Mouse (Mus musculus) heart, embryonic 15.5 days (tissue): ENCODE results near the gene Slc23a4. TPM values are rescaled to one million over a fixed set of nuclear protein-coding genes. Genes with fewer than 3 reads are reported as not detected.

Source experiments
- ATAC-seq: fragments of 200-750 bp; cut with Nextera tagmentation; replicated peaks from 2 replicates; pipeline ENCODE4 v1.8.0; 2017; ENCODE audit warnings: low read depth, moderate TSS enrichment; ENCODE audit not compliant: insufficient number of reproducible peaks, insufficient read depth, low FRiP score
- H3K27ac ChIP-seq: fragments of 300-500 bp; sonication (generic); 2 replicates; pipeline ENCODE4 v1.5.1; 2015; ENCODE audit warnings: mild to moderate bottlenecking, inconsistent platforms
- H3K27me3 ChIP-seq: fragments of 300-500 bp; sonication (generic); 2 replicates; pipeline ENCODE4 v1.6.1; 2015; ENCODE audit warnings: inconsistent platforms
- H3K36me3 ChIP-seq: fragments of 300-500 bp; sonication (generic); 2 replicates; pipeline ENCODE4 v1.6.1; 2015; ENCODE audit warnings: mild to moderate bottlenecking, inconsistent platforms
- H3K4me1 ChIP-seq: fragments of 300-500 bp; sonication (generic); replicated peaks from 2 replicates; pipeline ENCODE4 v1.6.1; 2015; ENCODE audit warnings: inconsistent platforms
- H3K4me2 ChIP-seq: fragments of 300-500 bp; sonication (generic); 2 replicates; pipeline ENCODE4 v1.6.1; 2015; ENCODE audit warnings: inconsistent platforms, mild to moderate bottlenecking, moderate library complexity
- H3K4me3 ChIP-seq: fragments of 300-500 bp; sonication (generic); 2 replicates; pipeline ENCODE4 v1.5.1; 2015; ENCODE audit warnings: mild to moderate bottlenecking, inconsistent platforms
- H3K9ac ChIP-seq: fragments of 300-500 bp; sonication (generic); 2 replicates; pipeline ENCODE4 v1.6.1; 2015; ENCODE audit warnings: mild to moderate bottlenecking, inconsistent platforms
- H3K9me3 ChIP-seq: fragments of 300-500 bp; sonication (generic); replicated peaks from 2 replicates; pipeline ENCODE4 v1.6.1; 2016; ENCODE audit warnings: inconsistent platforms
- WGBS: fragments of 180-500 bp; shearing (Covaris S2); methylation state at CpG from one replicate; pipeline ENCODE4 v1.1.7; 2015; ENCODE audit warnings: mixed read lengths; 5-methylcytosine and 5-hydroxymethylcytosine counted together
- polyA plus RNA-seq: library from polyadenylated mRNA; unstranded; fragments of >200 nt; fragmentation: Nextera tagmentation; extraction: Ambion mirVana; gene quantifications from 2 replicates; pipeline ENCODE4 v1.2.1, GENCODE M21; 2015

The Slc23a4 gene
- polyA plus RNA-seq, 1 experiment from 2014 or later: 0.25 TPM

DNA sequence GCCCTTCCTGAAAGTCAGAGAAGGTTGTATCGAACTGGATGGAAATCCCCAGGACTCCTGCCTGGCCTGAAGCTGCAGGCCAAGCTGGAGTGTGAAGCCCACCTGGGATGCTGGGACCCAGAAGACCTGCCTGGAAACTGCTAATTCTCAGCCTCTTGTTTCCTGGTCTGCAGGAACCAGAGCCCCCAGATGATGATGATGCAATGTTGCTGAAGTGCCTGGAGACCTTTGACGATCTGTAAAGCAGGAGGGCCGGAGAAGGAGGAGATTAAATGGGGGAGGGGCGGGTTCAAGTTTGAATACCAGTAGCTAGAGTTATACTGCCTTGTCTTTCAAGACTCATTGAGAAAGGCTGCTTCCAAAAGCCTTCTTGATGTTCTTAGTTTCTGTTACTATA lies 49.3 kb downstream of the Slc23a4 start:
- Histone ChIP-seq H3K4me3 (no peak overlapping the region), H3K4me2 (no peak overlapping the region), H3K9ac (no peak overlapping the region), H3K27me3 (no peaks in the 10 kb centered on the region), H3K36me3 (no peaks in the 10 kb centered on the region), H3K27ac (no peak overlapping the region), H3K4me1 (no peaks in the 10 kb centered on the region), H3K9me3 (no peaks in the 10 kb centered on the region)
- 34% methylated on average over 4 of the region's 4 CpGs for WGBS
- no peak for ATAC-seq

DNA sequence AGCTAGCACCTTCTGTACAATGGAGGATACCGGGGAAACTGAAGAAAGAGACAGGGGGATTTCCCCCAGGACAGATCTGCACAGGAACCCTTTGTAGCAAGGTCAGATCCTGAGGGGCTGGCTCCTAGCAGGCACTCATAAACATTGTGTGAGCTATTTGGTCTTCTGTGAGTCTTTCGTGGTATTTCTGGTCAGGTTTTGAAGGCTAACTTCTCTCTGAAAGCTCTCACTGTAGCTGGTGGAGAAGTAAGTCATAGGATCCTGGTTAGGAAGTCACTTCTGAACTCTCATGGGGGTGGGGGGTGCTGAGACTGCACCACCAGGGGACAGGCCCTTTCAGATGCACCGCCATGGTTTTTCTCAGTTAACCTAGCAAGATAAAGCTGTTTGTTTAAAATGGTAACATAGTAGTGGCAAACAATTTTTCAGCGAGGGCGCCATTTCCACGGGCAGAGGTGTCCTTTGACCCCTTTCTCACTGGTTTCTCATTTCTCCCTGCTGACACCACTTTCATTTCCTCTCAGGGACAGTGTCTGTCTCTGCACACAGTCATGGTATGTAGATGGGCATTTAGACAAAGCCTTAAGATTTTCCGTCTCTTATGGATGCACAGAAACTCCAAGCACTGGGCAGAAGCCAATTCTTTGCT lies 49.8 kb downstream of the Slc23a4 start:
- no peak for ATAC-seq
- Histone ChIP-seq H3K4me1 (no peaks in the 10 kb centered on the region), H3K4me2 (no peak overlapping the region), H3K4me3 (no peak overlapping the region), H3K27ac (no peak overlapping the region), H3K9ac (no peak overlapping the region), H3K9me3 (no peaks in the 10 kb centered on the region), H3K27me3 (no peaks in the 10 kb centered on the region), H3K36me3 (no peaks in the 10 kb centered on the region)
- 64% methylated on average over 7 of the region's 7 CpGs for WGBS

- Histone ChIP-seq H3K27me3 (no peaks in the 10 kb centered on the region), H3K9ac (no peak overlapping the region), H3K4me1 (no peaks in the 10 kb centered on the region), H3K9me3 (no peaks in the 10 kb centered on the region), H3K36me3 (no peaks in the 10 kb centered on the region), H3K4me3 (no peak overlapping the region), H3K27ac (no peak overlapping the region), H3K4me2 (no peak overlapping the region)
- WGBS: 62% methylated on average over 5 of the region's 5 CpGs
- no peak for ATAC-seq
Measured at GRCm38 (mm10) chr6:34936743-34937142, 51.5 kb downstream of the Slc23a4 start.

DNA sequence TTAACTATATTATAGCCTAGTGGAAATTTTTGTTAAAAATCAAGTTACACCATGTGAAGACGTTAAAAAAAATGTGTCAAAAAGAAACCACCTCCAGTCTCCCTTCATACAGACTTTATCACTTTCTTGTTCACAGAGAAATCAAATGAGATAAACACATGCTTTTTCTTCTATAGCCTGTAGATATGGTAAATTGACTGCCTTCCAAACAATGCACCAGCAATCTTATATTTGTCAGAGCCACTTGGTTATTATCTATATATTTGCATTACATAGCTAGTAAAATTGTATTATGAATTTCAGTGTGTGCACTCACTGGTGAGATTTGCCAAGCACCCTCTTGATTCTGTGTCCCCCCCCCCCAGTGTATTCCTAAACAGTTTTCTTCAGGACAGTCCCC lies 55.6 kb downstream of the Slc23a4 start:
- Histone ChIP-seq H3K4me3 (no peak overlapping the region), H3K9ac (no peak overlapping the region), H3K36me3 (no peaks in the 10 kb centered on the region), H3K9me3 (no peaks in the 10 kb centered on the region), H3K4me2 (no peak overlapping the region), H3K27ac (no peak overlapping the region), H3K4me1 (no peaks in the 10 kb centered on the region), H3K27me3 (no peaks in the 10 kb centered on the region)
- WGBS: 75% methylated on average over 1 of the region's 1 CpGs
- ATAC-seq: no peak

DNA sequence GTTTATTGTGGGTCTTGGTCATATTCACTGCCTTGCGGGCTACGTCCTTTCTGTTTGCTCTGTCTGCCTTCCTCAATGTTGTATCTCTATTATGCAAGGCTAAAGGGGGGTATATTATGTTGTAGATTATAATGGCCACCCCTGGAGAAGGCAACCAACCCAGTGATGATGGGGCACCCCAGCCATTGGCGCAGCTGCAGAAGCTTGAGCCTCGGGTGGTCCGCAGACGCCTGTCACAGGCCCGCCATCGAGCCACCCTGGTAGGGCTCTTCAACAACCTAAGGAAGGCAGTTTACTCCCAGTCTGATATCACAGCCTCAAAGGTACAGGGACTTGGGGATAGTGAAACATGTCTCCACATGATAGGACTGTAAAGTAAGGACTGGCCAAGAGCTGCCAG lies 60.6 kb downstream of the Slc23a4 start:
- H3K27me3 ChIP-seq: no peaks in the 10 kb centered on the region
- no peak overlapping the region for H3K27ac ChIP-seq
- no peak overlapping the region for H3K4me3 ChIP-seq
- no peak overlapping the region for H3K9ac ChIP-seq
- H3K4me1 ChIP-seq: no peaks in the 10 kb centered on the region; the same call in 1 of the 2 replicates
- no peaks in the 10 kb centered on the region for H3K9me3 ChIP-seq
- no peak overlapping the region for H3K4me2 ChIP-seq
- no peaks in the 10 kb centered on the region for H3K36me3 ChIP-seq
- WGBS: 93% methylated on average over 8 of the region's 8 CpGs
- no peak for ATAC-seq

DNA sequence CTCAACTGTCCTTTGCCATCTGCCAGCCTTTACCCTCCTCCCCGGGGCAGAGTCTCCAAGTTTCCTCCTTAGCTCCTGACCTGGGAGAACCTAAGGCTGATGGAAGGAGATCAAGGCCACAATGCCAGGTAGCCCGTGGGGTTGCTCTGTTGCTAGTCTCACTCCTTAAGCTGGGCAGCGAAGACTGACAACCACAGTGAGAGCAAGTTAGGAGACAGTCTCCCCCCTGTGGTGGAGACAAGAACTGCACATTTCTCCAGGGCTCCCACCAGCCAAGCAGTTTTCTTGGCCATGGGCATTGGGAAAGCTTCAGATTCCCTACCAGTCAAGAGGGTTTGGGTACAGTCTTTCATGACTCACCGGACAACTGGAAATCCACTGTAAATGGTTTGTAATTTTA lies 61.0 kb downstream of the Slc23a4 start:
- 37% methylated on average over 4 of the region's 4 CpGs for WGBS
- Histone ChIP-seq H3K4me1 (no peaks in the 10 kb centered on the region; the same call in 1 of the 2 replicates), H3K36me3 (no peaks in the 10 kb centered on the region), H3K27me3 (no peaks in the 10 kb centered on the region), H3K4me2 (no peak overlapping the region), H3K4me3 (no peak overlapping the region), H3K9me3 (no peaks in the 10 kb centered on the region), H3K27ac (no peak overlapping the region), H3K9ac (no peak overlapping the region)
- no peak for ATAC-seq

DNA sequence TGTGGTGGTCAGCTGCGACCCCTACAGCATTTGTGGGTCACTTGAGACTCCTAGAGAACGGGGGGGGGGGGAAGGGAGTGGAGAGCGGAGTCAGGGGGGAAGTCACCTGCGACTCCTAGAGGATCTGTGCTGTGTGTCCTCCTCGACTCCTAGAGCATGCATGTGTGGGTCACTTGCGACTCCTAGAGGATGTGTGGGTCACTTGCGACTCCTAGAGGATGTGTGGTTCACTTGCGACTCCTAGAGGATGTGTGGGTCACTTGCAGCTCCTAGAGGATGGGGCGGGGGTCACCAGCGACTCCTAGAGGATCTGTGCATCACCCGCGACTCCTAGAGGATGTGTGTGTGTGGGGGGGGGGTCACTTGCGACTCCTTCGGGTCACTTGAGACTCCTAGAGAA lies 66.3 kb downstream of the Slc23a4 start:
- 42% methylated on average over 14 of the region's 14 CpGs for WGBS

GRCm38 (mm10) chr6:34920631-34921030 lies 67.6 kb downstream of the Slc23a4 start:
- H3K4me3 ChIP-seq: no peak overlapping the region
- H3K27ac ChIP-seq: no peak overlapping the region
- no peak for ATAC-seq
- H3K27me3 ChIP-seq: no peaks in the 10 kb centered on the region
- H3K36me3 ChIP-seq: no peaks in the 10 kb centered on the region
- no peak overlapping the region for H3K4me2 ChIP-seq
- no peak overlapping the region for H3K9ac ChIP-seq
- 89% methylated on average over 12 of the region's 12 CpGs for WGBS
- H3K9me3 ChIP-seq: no peaks in the 10 kb centered on the region
- no peaks in the 10 kb centered on the region for H3K4me1 ChIP-seq

More for the DNA sequence above, 66.3 kb downstream of the Slc23a4 start:
- 0 out of 2 replicates have a peak, but pooled peaks have one; percentile 18 for ATAC-seq
- no peaks in the 10 kb centered on the region for H3K4me1 ChIP-seq
- H3K4me2 ChIP-seq: no peak overlapping the region
- H3K36me3 ChIP-seq: no peaks in the 10 kb centered on the region
- no peak overlapping the region for H3K9ac ChIP-seq
- no peaks in the 10 kb centered on the region for H3K27me3 ChIP-seq
- no peaks in the 10 kb centered on the region for H3K9me3 ChIP-seq
- no peak overlapping the region for H3K4me3 ChIP-seq
- no peak overlapping the region for H3K27ac ChIP-seq

DNA sequence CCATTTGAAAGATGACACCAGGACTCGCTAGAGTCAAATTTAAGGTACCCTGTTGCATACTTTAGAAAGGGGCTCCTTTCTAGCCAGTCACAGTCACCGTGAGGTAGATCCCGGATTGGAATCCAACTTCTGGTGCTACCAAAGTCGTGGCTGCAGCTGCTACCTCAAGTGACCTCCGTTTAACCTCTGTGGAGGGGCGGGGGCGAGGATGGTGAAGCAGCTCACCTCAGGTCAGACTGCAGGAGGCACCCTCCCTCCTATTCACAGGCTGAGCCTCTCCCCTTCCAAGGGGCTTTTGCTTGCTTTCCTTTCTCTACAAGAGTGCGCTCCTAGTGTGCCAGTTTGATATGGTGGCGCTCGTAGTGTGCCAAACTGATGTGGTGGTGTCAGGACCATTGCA lies 68.2 kb downstream of the Slc23a4 start, which contains the start of gene Stra8:
Stra8 (plus strand) TSS at position 208 of the 400 bp plus-strand sequence.
- ATAC-seq: no peak
- no peak within 1 kb of the TSS for H3K27ac ChIP-seq
- H3K9ac ChIP-seq: no peak within 1 kb of the TSS
- no peaks in the 10 kb centered on the region for H3K27me3 ChIP-seq
- no peaks in the 10 kb centered on the region for H3K36me3 ChIP-seq
- no peak within 1 kb of the TSS for H3K4me3 ChIP-seq
- 49% methylated on average over 10 of the region's 10 CpGs for WGBS
- no peak within 1 kb of the TSS for H3K4me2 ChIP-seq
- H3K9me3 ChIP-seq: no peaks in the 10 kb centered on the region
- H3K4me1 ChIP-seq: no peaks in the 10 kb centered on the region

GRCm38 (mm10) chr6:34919146-34919545 lies 69.1 kb downstream of the Slc23a4 start:
- no peak overlapping the region for H3K4me2 ChIP-seq
- no peaks in the 10 kb centered on the region for H3K9me3 ChIP-seq
- no peaks in the 10 kb centered on the region for H3K4me1 ChIP-seq
- WGBS: 83% methylated on average over 7 of the region's 7 CpGs
- H3K4me3 ChIP-seq: no peak overlapping the region
- H3K36me3 ChIP-seq: no peaks in the 10 kb centered on the region
- H3K9ac ChIP-seq: no peak overlapping the region
- no peaks in the 10 kb centered on the region for H3K27me3 ChIP-seq
- ATAC-seq: no peak
- H3K27ac ChIP-seq: no peak overlapping the region

- ATAC-seq: no peak
- 83% methylated on average over 3 of the region's 3 CpGs for WGBS
Measured at GRCm38 (mm10) chr6:34914462-34914861, 73.7 kb downstream of the Slc23a4 start.

DNA sequence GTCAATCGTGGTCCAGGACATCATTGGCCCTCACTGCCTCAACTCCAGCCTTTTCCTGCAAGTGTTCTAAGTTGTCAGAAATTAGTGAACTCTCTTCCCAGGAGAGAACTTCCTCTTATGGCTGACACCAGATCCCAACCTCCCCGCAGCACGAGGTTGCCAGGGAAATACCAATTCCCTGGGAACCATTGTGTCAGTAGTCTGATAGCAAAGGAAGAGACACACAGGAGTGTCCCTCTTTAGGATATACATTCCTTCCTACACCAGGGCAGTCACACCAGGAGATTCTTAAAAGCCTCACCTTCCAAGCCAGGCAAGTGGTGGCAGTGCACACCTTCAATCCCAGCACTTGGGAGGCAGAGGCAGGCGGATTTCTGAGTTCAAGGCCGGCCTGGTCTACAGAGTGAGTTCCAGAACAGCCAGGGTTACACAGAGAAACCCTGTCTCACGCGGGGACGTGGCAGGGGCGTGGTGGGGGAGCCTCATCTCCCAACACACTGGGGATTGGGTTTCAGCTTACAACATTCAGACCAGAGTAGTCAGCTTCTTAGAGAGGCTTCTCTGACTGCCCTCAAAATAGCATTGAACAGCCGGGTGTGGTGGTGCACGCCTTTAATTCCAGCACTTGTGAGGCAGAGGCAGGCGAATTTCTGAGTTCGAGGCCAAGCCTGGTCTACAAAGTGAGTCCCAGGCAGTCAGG lies 74.7 kb downstream of the Slc23a4 start:
- no peak overlapping the region for H3K4me3 ChIP-seq
- H3K4me2 ChIP-seq: no peak overlapping the region
- 83% methylated on average over 13 of the region's 13 CpGs for WGBS
- H3K9me3 ChIP-seq: no peaks in the 10 kb centered on the region
- no peak overlapping the region for H3K27ac ChIP-seq
- H3K36me3 ChIP-seq: no peaks in the 10 kb centered on the region; the same call in 1 of the 2 replicates
- no peak overlapping the region for H3K9ac ChIP-seq
- no peaks in the 10 kb centered on the region for H3K27me3 ChIP-seq
- ATAC-seq: no peak
- peaks cover 15% of the 10 kb centered on the region for H3K4me1 ChIP-seq

More at GRCm38 (mm10) chr6:34914462-34914861, 73.7 kb downstream of the Slc23a4 start:
- Histone ChIP-seq H3K4me2 (no peak overlapping the region), H3K9me3 (no peaks in the 10 kb centered on the region), H3K36me3 (no peaks in the 10 kb centered on the region), H3K9ac (no peak overlapping the region), H3K4me1 (peaks cover 8% of the 10 kb centered on the region), H3K4me3 (no peak overlapping the region), H3K27me3 (no peaks in the 10 kb centered on the region), H3K27ac (no peak overlapping the region)
